Mouse (Mus musculus) heart, postnatal 0 days (tissue): Measurements from ENCODE around the gene Prkag1. TPM values are rescaled to one million over a fixed set of nuclear protein-coding genes. Genes with fewer than 3 reads are reported as not detected.

Experiments used
- ATAC-seq: fragments of 200-750 bp; cut with Nextera tagmentation; 2 replicates; pipeline ENCODE4 v1.8.0; 2017; ENCODE audit warnings: low read depth, moderate number of reproducible peaks, moderate library complexity; ENCODE audit not compliant: insufficient read depth
- DNase-seq: peaks from one replicate; pipeline ENCODE4 v3.0.0-alpha.2; 2016; ENCODE audit warnings: low spot score
- H3K27ac ChIP-seq: fragments of 300-500 bp; sonication (generic); 2 replicates; pipeline ENCODE4 v1.5.1; 2014; ENCODE audit warnings: low read depth, mild to moderate bottlenecking
- H3K27me3 ChIP-seq: fragments of 300-500 bp; sonication (generic); 2 replicates; pipeline ENCODE4 v1.6.1; 2014; ENCODE audit warnings: low read length, mixed read lengths; ENCODE audit not compliant: control insufficient read depth, insufficient read depth
- H3K36me3 ChIP-seq: fragments of 300-500 bp; sonication (generic); replicated peaks from 2 replicates; pipeline ENCODE4 v1.6.1; 2014; ENCODE audit warnings: low read length, mixed read lengths; ENCODE audit not compliant: control insufficient read depth, insufficient read depth
- H3K4me1 ChIP-seq: fragments of 300-500 bp; sonication (generic); 2 replicates; pipeline ENCODE4 v1.6.1; 2014; ENCODE audit warnings: antibody characterized with exemption; ENCODE audit not compliant: control insufficient read depth, insufficient read depth
- H3K4me2 ChIP-seq: fragments of 300-500 bp; sonication (generic); 2 replicates; pipeline ENCODE4 v1.6.1; 2014; ENCODE audit warnings: low read depth, mild to moderate bottlenecking, low read length, moderate library complexity
- H3K4me3 ChIP-seq: fragments of 300-500 bp; sonication (generic); 2 replicates; pipeline ENCODE4 v1.5.1; 2014; ENCODE audit warnings: low read depth, low read length
- H3K9ac ChIP-seq: fragments of 300-500 bp; sonication (generic); replicated peaks from 2 replicates; pipeline ENCODE4 v1.6.1; 2014; ENCODE audit warnings: low read depth, low read length, mixed read lengths
- H3K9me3 ChIP-seq: fragments of 300-500 bp; sonication (generic); replicated peaks from 2 replicates; pipeline ENCODE4 v1.6.1; 2016; ENCODE audit warnings: low read length; ENCODE audit not compliant: control insufficient read depth
- CTCF ChIP-seq: IDR thresholded peaks from 2 replicates; pipeline ENCODE4 v1.5.1; 2016; ENCODE audit warnings: antibody characterized with exemption, control low read depth, low read depth
- EP300 ChIP-seq: IDR thresholded peaks from 2 replicates; pipeline ENCODE4 v1.6.1; 2016; ENCODE audit warnings: antibody characterized with exemption, low read depth
- WGBS: fragments of 180-500 bp; shearing (Covaris S2); extraction: QIAGEN DNeasy Blood & Tissue Kit; methylation state at CpG from one replicate; pipeline ENCODE4 v1.1.7; 2014; 5-methylcytosine and 5-hydroxymethylcytosine counted together
- polyA plus RNA-seq: library from polyadenylated mRNA; unstranded; fragments of >200 nt; fragmentation: Nextera tagmentation; extraction: Ambion mirVana; gene quantifications from 2 replicates; pipeline ENCODE4 v1.2.1, GENCODE M21; 2015
- total RNA-seq: library from RNA; depleted of rRNA; stranded (reverse); fragments of >200 nt; gene quantifications from 2 replicates; pipeline ENCODE4 v1.2.3, GENCODE M21; 2014; ENCODE audit warnings: low replicate concordance

Gene Prkag1
- total and polyA plus RNA-seq, 2 experiments from 2014 or later, result 114 to 115 TPM

GRCm38 (mm10) chr15:98865771-98866170 is 34.5 kb upstream of the Prkag1 start:
- Histone ChIP-seq H3K36me3 (peaks cover 58% of the 10 kb centered on the region), H3K4me1 (peaks cover 26% of the 10 kb centered on the region), H3K27ac (no peak overlapping the region), H3K27me3 (no peaks in the 10 kb centered on the region), H3K4me2 (no peak overlapping the region), H3K9me3 (no peaks in the 10 kb centered on the region), H3K4me3 (no peak overlapping the region), H3K9ac (no peak overlapping the region)
- no peak for ATAC-seq
- WGBS, result 95% methylated on average over 8 of the region's 8 CpGs
- DNase-seq, result no peak
- no peak for TF ChIP-seq CTCF

- WGBS, result 92% methylated on average over 6 of the region's 6 CpGs
- Histone ChIP-seq H3K36me3 (peaks cover 67% of the 10 kb centered on the region), H3K4me3 (no peak overlapping the region), H3K9ac (no peak overlapping the region), H3K4me1 (peaks cover 26% of the 10 kb centered on the region), H3K27me3 (no peaks in the 10 kb centered on the region), H3K9me3 (no peaks in the 10 kb centered on the region), H3K4me2 (no peak overlapping the region), H3K27ac (no peak overlapping the region)
- no peak for ATAC-seq
- no peak for DNase-seq
- no peak for TF ChIP-seq CTCF
- TF ChIP-seq EP300, result no peak
Observed at GRCm38 (mm10) chr15:98864951-98865350, 33.6 kb upstream of the Prkag1 start.

- TF ChIP-seq EP300 (no peak), CTCF (no peak)
- peaks cover 81% of the 10 kb centered on the region for H3K36me3 ChIP-seq
- DNase-seq (no peak), ATAC-seq (no peak)
- H3K4me2 ChIP-seq, result no peak overlapping the region
- no peak overlapping the region for H3K9ac ChIP-seq
- H3K9me3 ChIP-seq, result no peaks in the 10 kb centered on the region
- no peak overlapping the region for H3K27ac ChIP-seq
- H3K4me1 ChIP-seq, result peaks cover 11% of the 10 kb centered on the region
- H3K27me3 ChIP-seq, result no peaks in the 10 kb centered on the region
- H3K4me3 ChIP-seq, result no peak overlapping the region
- WGBS, result 86% methylated on average over 12 of the region's 12 CpGs
Observed at GRCm38 (mm10) chr15:98863451-98863958, 32.2 kb upstream of the Prkag1 start.

GRCm38 (mm10) chr15:98861701-98862410 is 30.5 kb upstream of the Prkag1 start:
- Histone ChIP-seq H3K9me3 (no peaks in the 10 kb centered on the region), H3K4me3 (no peak overlapping the region), H3K9ac (no peak overlapping the region), H3K4me1 (no peaks in the 10 kb centered on the region), H3K4me2 (no peak overlapping the region), H3K27ac (no peak overlapping the region), H3K27me3 (no peaks in the 10 kb centered on the region), H3K36me3 (peaks cover 97% of the 10 kb centered on the region)
- no peak for DNase-seq
- no peak for TF ChIP-seq CTCF
- no peak for TF ChIP-seq EP300
- 83% methylated on average over 21 of the region's 21 CpGs for WGBS
- ATAC-seq, result no peak

- WGBS, result 93% methylated on average over 18 of the region's 18 CpGs
- Histone ChIP-seq H3K27ac (no peak overlapping the region), H3K36me3 (peaks cover 98% of the 10 kb centered on the region), H3K9ac (no peak overlapping the region), H3K4me2 (no peak overlapping the region), H3K4me3 (no peak overlapping the region), H3K27me3 (no peaks in the 10 kb centered on the region), H3K4me1 (no peaks in the 10 kb centered on the region), H3K9me3 (no peaks in the 10 kb centered on the region)
- no peak for ATAC-seq
- DNase-seq, result no peak
- TF ChIP-seq EP300, result no peak
- TF ChIP-seq CTCF, result no peak
Observed at GRCm38 (mm10) chr15:98860921-98861320, 29.6 kb upstream of the Prkag1 start.
